Mouse (Mus musculus) forebrain, embryonic 13.5 days (tissue): Measurements from ENCODE around the gene Ube2s. TPM values are rescaled to one million over a fixed set of nuclear protein-coding genes. Genes with fewer than 3 reads are reported as not detected.
"Not testable (repeated sequence)": the region's sequence is repeated elsewhere in the genome, so short reads cannot be mapped to it uniquely, and the experiment has no call there.

ENCODE experiments used
- ATAC-seq: fragments of 200-750 bp; cut with Nextera tagmentation; 2 replicates; pipeline ENCODE4 v1.8.0; 2017
- H3K27ac ChIP-seq: fragments of 300-500 bp; sonication (generic); 2 replicates; pipeline ENCODE4 v1.5.1; 2015; ENCODE audit warnings: inconsistent platforms, mild to moderate bottlenecking, moderate library complexity
- H3K27me3 ChIP-seq: fragments of 300-500 bp; sonication (generic); 2 replicates; pipeline ENCODE4 v1.6.1; 2015; ENCODE audit warnings: mild to moderate bottlenecking, inconsistent platforms
- H3K36me3 ChIP-seq: fragments of 300-500 bp; sonication (generic); 2 replicates; pipeline ENCODE4 v1.6.1; 2015; ENCODE audit warnings: mild to moderate bottlenecking, inconsistent platforms; ENCODE audit not compliant: poor library complexity, severe bottlenecking
- H3K4me1 ChIP-seq: fragments of 300-500 bp; sonication (generic); 2 replicates; pipeline ENCODE4 v1.6.1; 2015; ENCODE audit warnings: inconsistent platforms
- H3K4me2 ChIP-seq: fragments of 300-500 bp; sonication (generic); 2 replicates; pipeline ENCODE4 v1.6.1; 2015; ENCODE audit warnings: inconsistent platforms, mild to moderate bottlenecking, moderate library complexity
- H3K4me3 ChIP-seq: fragments of 300-500 bp; sonication (generic); 2 replicates; pipeline ENCODE4 v1.5.1; 2015; ENCODE audit warnings: mild to moderate bottlenecking, inconsistent platforms
- H3K9ac ChIP-seq: fragments of 300-500 bp; sonication (generic); 2 replicates; pipeline ENCODE4 v1.6.1; 2015; ENCODE audit warnings: mild to moderate bottlenecking, inconsistent platforms
- H3K9me3 ChIP-seq: fragments of 300-500 bp; sonication (generic); replicated peaks from 2 replicates; pipeline ENCODE4 v1.6.1; 2016; ENCODE audit warnings: inconsistent platforms
- WGBS: fragments of 180-500 bp; shearing (Covaris S2); methylation state at CpG from one replicate; pipeline ENCODE4 v1.1.7; 2015; 5-methylcytosine and 5-hydroxymethylcytosine counted together
- polyA plus RNA-seq: library from polyadenylated mRNA; unstranded; fragments of >200 nt; fragmentation: Nextera tagmentation; extraction: Ambion mirVana; gene quantifications from 2 replicates; pipeline ENCODE4 v1.2.1, GENCODE M21; 2015

The Ube2s gene
- polyA plus RNA-seq, 1 experiment from 2014 or later: 454 TPM

- ATAC-seq: no peak
- Histone ChIP-seq H3K9me3 (no peaks in the 10 kb centered on the region), H3K4me2 (peak overlapping the region; percentile 90), H3K27me3 (no peaks in the 10 kb centered on the region), H3K4me3 (peak overlapping the region; percentile 77), H3K4me1 (peaks cover 37% of the 10 kb centered on the region), H3K36me3 (peaks cover 27% of the 10 kb centered on the region), H3K9ac (peak overlapping the region; percentile 60), H3K27ac (peak overlapping the region; percentile 94)
- 30% methylated on average over 8 of the region's 8 CpGs for WGBS
Measured at GRCm38 (mm10) chr7:4813105-4813791, 858 bp upstream of the Ube2s start.

- WGBS: under 1% methylated on average over 34 of the region's 36 CpGs
Measured at GRCm38 (mm10) chr7:4811842-4812302, 518 bp downstream of the Ube2s start.

GRCm38 (mm10) chr7:4811131-4811530 is 1.3 kb downstream of the Ube2s start:
- Histone ChIP-seq H3K36me3 (peaks cover 46% of the 10 kb centered on the region), H3K4me2 (peak overlapping the region; percentile 90), H3K4me3 (peak overlapping the region; percentile 77), H3K4me1 (peaks cover 37% of the 10 kb centered on the region), H3K9ac (peak overlapping the region; percentile 98)
- not testable (repeated sequence) for ATAC-seq, H3K9me3 ChIP-seq, H3K27me3 ChIP-seq, H3K27ac ChIP-seq
- WGBS: 34% methylated on average over 10 of the region's 10 CpGs

More at GRCm38 (mm10) chr7:4811842-4812302, 518 bp downstream of the Ube2s start:
- H3K4me2 ChIP-seq: peak overlapping the region; percentile 90
- peak overlapping the region; percentile 77 for H3K4me3 ChIP-seq
- ATAC-seq: no peak
- peak overlapping the region; percentile 98 for H3K9ac ChIP-seq
- peaks cover 37% of the 10 kb centered on the region for H3K4me1 ChIP-seq
- no peaks in the 10 kb centered on the region for H3K27me3 ChIP-seq
- peak overlapping the region; percentile 94 for H3K27ac ChIP-seq
- peaks cover 39% of the 10 kb centered on the region for H3K36me3 ChIP-seq
- H3K9me3 ChIP-seq: no peaks in the 10 kb centered on the region

GRCm38 (mm10) chr7:4806716-4807115 is 5.7 kb downstream of the Ube2s start:
- 92% methylated on average over 7 of the region's 7 CpGs for WGBS

GRCm38 (mm10) chr7:4802247-4802646 is 10.1 kb downstream of the Ube2s start:
- Histone ChIP-seq H3K27ac (no peak overlapping the region), H3K36me3 (peaks cover 39% of the 10 kb centered on the region), H3K4me3 (no peak overlapping the region), H3K9me3 (no peaks in the 10 kb centered on the region), H3K4me1 (no peaks in the 10 kb centered on the region), H3K9ac (no peak overlapping the region; the same call in 1 of the 2 replicates), H3K4me2 (no peak overlapping the region), H3K27me3 (no peaks in the 10 kb centered on the region)
- ATAC-seq: no peak

More at GRCm38 (mm10) chr7:4806716-4807115, 5.7 kb downstream of the Ube2s start:
- no peak overlapping the region for H3K9ac ChIP-seq
- ATAC-seq: no peak
- no peak overlapping the region for H3K27ac ChIP-seq
- H3K4me2 ChIP-seq: no peak overlapping the region
- H3K27me3 ChIP-seq: no peaks in the 10 kb centered on the region
- peaks cover 30% of the 10 kb centered on the region for H3K4me1 ChIP-seq
- H3K4me3 ChIP-seq: no peak overlapping the region
- H3K36me3 ChIP-seq: peaks cover 67% of the 10 kb centered on the region
- no peaks in the 10 kb centered on the region for H3K9me3 ChIP-seq

- H3K4me3 ChIP-seq: no peak overlapping the region
- peaks cover 43% of the 10 kb centered on the region for H3K36me3 ChIP-seq
- peaks cover 2% of the 10 kb centered on the region; the same call in 1 of the 2 replicates for H3K27me3 ChIP-seq
- no peak overlapping the region for H3K27ac ChIP-seq
- no peaks in the 10 kb centered on the region for H3K9me3 ChIP-seq
- no peak overlapping the region for H3K4me2 ChIP-seq
- H3K4me1 ChIP-seq: peaks cover 19% of the 10 kb centered on the region
- H3K9ac ChIP-seq: no peak overlapping the region
- WGBS: 70% methylated on average over 7 of the region's 7 CpGs
- no peak for ATAC-seq
Measured at GRCm38 (mm10) chr7:4795767-4796433, 16.5 kb downstream of the Ube2s start.

- WGBS: 89% methylated on average over 3 of the region's 3 CpGs
- 0 out of 2 replicates have a peak overlapping the region, but pooled peaks have one; percentile 88 for H3K4me2 ChIP-seq
- H3K4me1 ChIP-seq: peaks cover 19% of the 10 kb centered on the region
- H3K4me3 ChIP-seq: no peak overlapping the region
- H3K27me3 ChIP-seq: peaks cover 11% of the 10 kb centered on the region; the same call in 1 of the 2 replicates
- peaks cover 43% of the 10 kb centered on the region for H3K36me3 ChIP-seq
- H3K9me3 ChIP-seq: no peaks in the 10 kb centered on the region
- H3K27ac ChIP-seq: no peak overlapping the region
- 0 out of 2 replicates have a peak overlapping the region, but pooled peaks have one; percentile 99 for H3K9ac ChIP-seq
- no peak for ATAC-seq
Measured at GRCm38 (mm10) chr7:4794631-4795168, 17.7 kb downstream of the Ube2s start.

GRCm38 (mm10) chr7:4793674-4794073 is 18.7 kb downstream of the Ube2s start:
- peaks cover 26% of the 10 kb centered on the region for H3K4me1 ChIP-seq
- H3K4me2 ChIP-seq: peak overlapping the region; percentile 88
- no peak overlapping the region for H3K27ac ChIP-seq
- H3K36me3 ChIP-seq: peaks cover 43% of the 10 kb centered on the region
- no peaks in the 10 kb centered on the region for H3K9me3 ChIP-seq
- peak overlapping the region; percentile 93 for H3K4me3 ChIP-seq
- ATAC-seq: no peak
- H3K9ac ChIP-seq: peak overlapping the region; percentile 99
- WGBS: 44% methylated on average over 4 of the region's 4 CpGs
- peaks cover 17% of the 10 kb centered on the region for H3K27me3 ChIP-seq

GRCm38 (mm10) chr7:4793248-4793647 is 19.1 kb downstream of the Ube2s start:
- 0 out of 2 replicates have a peak, but pooled peaks have one; percentile 2 for ATAC-seq
- Histone ChIP-seq H3K4me3 (peak overlapping the region; percentile 93), H3K27ac (peak overlapping the region; percentile 87), H3K4me1 (peaks cover 31% of the 10 kb centered on the region), H3K27me3 (peaks cover 19% of the 10 kb centered on the region), H3K4me2 (peak overlapping the region; percentile 88), H3K36me3 (peaks cover 43% of the 10 kb centered on the region), H3K9ac (peak overlapping the region; percentile 99)
- WGBS: 2% methylated on average over 31 of the region's 31 CpGs
- not testable (repeated sequence) for H3K9me3 ChIP-seq

GRCm38 (mm10) chr7:4792278-4793212 is 19.8 kb downstream of the Ube2s start, which contains the start of gene Rpl28:
Gene Rpl28 (plus strand): TSS chr7:4792874.
- peak within 1 kb of the TSS; percentile 93 for H3K4me3 ChIP-seq
- H3K36me3 ChIP-seq: peaks cover 39% of the 10 kb centered on the region
- H3K4me2 ChIP-seq: peak within 1 kb of the TSS; percentile 88
- H3K27ac ChIP-seq: peak within 1 kb of the TSS; percentile 87
- H3K4me1 ChIP-seq: peaks cover 32% of the 10 kb centered on the region
- 2% methylated on average over 54 of the region's 54 CpGs for WGBS
- peak within 1 kb of the TSS; percentile 99 for H3K9ac ChIP-seq
- ATAC-seq: peak; percentile 92
- H3K27me3 ChIP-seq: peaks cover 22% of the 10 kb centered on the region
- H3K9me3 ChIP-seq: no peaks in the 10 kb centered on the region

GRCm38 (mm10) chr7:4789436-4789935 is 22.9 kb downstream of the Ube2s start, which contains the start of gene Tmem238:
Gene Tmem238 (minus strand): TSS chr7:4789656.
- Histone ChIP-seq H3K4me2 (peak within 1 kb of the TSS; percentile 87), H3K9ac (peak within 1 kb of the TSS; percentile 78), H3K9me3 (no peaks in the 10 kb centered on the region), H3K27ac (peak within 1 kb of the TSS; percentile 25; the same call in 1 of the 2 replicates), H3K36me3 (peaks cover 8% of the 10 kb centered on the region), H3K4me3 (peak within 1 kb of the TSS; percentile 52), H3K27me3 (peaks cover 25% of the 10 kb centered on the region), H3K4me1 (peaks cover 26% of the 10 kb centered on the region)
- no peak for ATAC-seq
- 12% methylated on average over 27 of the region's 40 CpGs for WGBS
